Mouse (Mus musculus) olfactory bulb, adult 2 months (tissue): ENCODE measurements around the gene Klk1b24.

Experiments used
- CTCF ChIP-seq: fragments of 200-500 bp; IDR thresholded peaks from 2 replicates; pipeline ENCODE4 v1.5.1; 2012; ENCODE audit warnings: low read depth, mild to moderate bottlenecking, low read length, moderate library complexity; ENCODE audit not compliant: insufficient read depth
- POLR2A ChIP-seq: fragments of 200-500 bp; IDR thresholded peaks from 2 replicates; pipeline ENCODE4 v1.6.1; 2012; ENCODE audit warnings: mild to moderate bottlenecking, low read depth, low read length, moderate library complexity; ENCODE audit not compliant: insufficient read depth

DNA sequence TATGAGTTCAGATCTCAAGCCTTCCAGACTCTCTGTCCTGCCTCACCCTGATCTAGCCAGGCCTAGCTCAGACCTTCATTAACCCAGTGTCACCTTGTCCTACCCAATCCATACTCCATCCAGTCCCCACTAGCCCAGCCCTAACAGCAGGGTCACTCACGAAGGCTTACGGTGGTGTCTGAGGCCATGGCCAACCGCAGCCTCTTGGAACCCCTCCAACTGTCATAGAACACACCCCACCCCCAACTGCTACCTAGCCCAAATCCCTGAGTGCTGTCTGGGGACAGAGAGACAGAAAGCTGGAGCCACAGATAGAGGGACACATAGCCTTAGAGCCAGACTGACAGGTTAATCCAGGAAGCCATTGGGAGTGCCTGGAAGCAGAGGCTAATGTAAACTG, 47.9 kb downstream of the Klk1b24 start, which contains the start of gene Gm36864:
- TF ChIP-seq CTCF (no peak), POLR2A (no peak)
